Mouse (Mus musculus) heart, postnatal 0 days (tissue): ENCODE data around the gene Fhit. TPM values are rescaled to one million over a fixed set of nuclear protein-coding genes. Genes with fewer than 3 reads are reported as not detected.
A peak's percentile ranks its signal among the peaks of the same experiment; 100 is the strongest.

Experiments
- ATAC-seq: fragments of 200-750 bp; cut with Nextera tagmentation; 2 replicates; pipeline ENCODE4 v1.8.0; 2017; ENCODE audit warnings: low read depth, moderate number of reproducible peaks, moderate library complexity; ENCODE audit not compliant: insufficient read depth
- DNase-seq: peaks from one replicate; pipeline ENCODE4 v3.0.0-alpha.2; 2016; ENCODE audit warnings: low spot score
- H3K27ac ChIP-seq: fragments of 300-500 bp; sonication (generic); 2 replicates; pipeline ENCODE4 v1.5.1; 2014; ENCODE audit warnings: low read depth, mild to moderate bottlenecking
- H3K27me3 ChIP-seq: fragments of 300-500 bp; sonication (generic); 2 replicates; pipeline ENCODE4 v1.6.1; 2014; ENCODE audit warnings: low read length, mixed read lengths; ENCODE audit not compliant: control insufficient read depth, insufficient read depth
- H3K36me3 ChIP-seq: fragments of 300-500 bp; sonication (generic); replicated peaks from 2 replicates; pipeline ENCODE4 v1.6.1; 2014; ENCODE audit warnings: low read length, mixed read lengths; ENCODE audit not compliant: control insufficient read depth, insufficient read depth
- H3K4me1 ChIP-seq: fragments of 300-500 bp; sonication (generic); 2 replicates; pipeline ENCODE4 v1.6.1; 2014; ENCODE audit warnings: antibody characterized with exemption; ENCODE audit not compliant: control insufficient read depth, insufficient read depth
- H3K4me2 ChIP-seq: fragments of 300-500 bp; sonication (generic); 2 replicates; pipeline ENCODE4 v1.6.1; 2014; ENCODE audit warnings: low read depth, mild to moderate bottlenecking, low read length, moderate library complexity
- H3K4me3 ChIP-seq: fragments of 300-500 bp; sonication (generic); 2 replicates; pipeline ENCODE4 v1.5.1; 2014; ENCODE audit warnings: low read depth, low read length
- H3K9ac ChIP-seq: fragments of 300-500 bp; sonication (generic); replicated peaks from 2 replicates; pipeline ENCODE4 v1.6.1; 2014; ENCODE audit warnings: low read depth, low read length, mixed read lengths
- H3K9me3 ChIP-seq: fragments of 300-500 bp; sonication (generic); replicated peaks from 2 replicates; pipeline ENCODE4 v1.6.1; 2016; ENCODE audit warnings: low read length; ENCODE audit not compliant: control insufficient read depth
- CTCF ChIP-seq: IDR thresholded peaks from 2 replicates; pipeline ENCODE4 v1.5.1; 2016; ENCODE audit warnings: antibody characterized with exemption, control low read depth, low read depth
- EP300 ChIP-seq: IDR thresholded peaks from 2 replicates; pipeline ENCODE4 v1.6.1; 2016; ENCODE audit warnings: antibody characterized with exemption, low read depth
- WGBS: fragments of 180-500 bp; shearing (Covaris S2); extraction: QIAGEN DNeasy Blood & Tissue Kit; methylation state at CpG from one replicate; pipeline ENCODE4 v1.1.7; 2014; 5-methylcytosine and 5-hydroxymethylcytosine counted together
- polyA plus RNA-seq: library from polyadenylated mRNA; unstranded; fragments of >200 nt; fragmentation: Nextera tagmentation; extraction: Ambion mirVana; gene quantifications from 2 replicates; pipeline ENCODE4 v1.2.1, GENCODE M21; 2015
- total RNA-seq: library from RNA; depleted of rRNA; stranded (reverse); fragments of >200 nt; gene quantifications from 2 replicates; pipeline ENCODE4 v1.2.3, GENCODE M21; 2014; ENCODE audit warnings: low replicate concordance

Fhit gene
- total and polyA plus RNA-seq, 2 experiments from 2014 or later, result 4.1 to 5.2 TPM

- Histone ChIP-seq H3K4me2 (no peak overlapping the region), H3K9ac (no peak overlapping the region), H3K27me3 (no peaks in the 10 kb centered on the region), H3K9me3 (no peaks in the 10 kb centered on the region), H3K36me3 (no peaks in the 10 kb centered on the region), H3K4me1 (peaks cover 6% of the 10 kb centered on the region; the same call in 1 of the 2 replicates), H3K4me3 (no peak overlapping the region), H3K27ac (no peak overlapping the region)
- ATAC-seq, result no peak
- DNase-seq, result no peak
- TF ChIP-seq CTCF (no peak), EP300 (no peak)
- WGBS, result 88% methylated on average over 4 of the region's 4 CpGs
Measured at GRCm38 (mm10) chr14:9587900-9588299, 1573.9 kb downstream of the Fhit start.

GRCm38 (mm10) chr14:9583227-9584155 is 1578.3 kb downstream of the Fhit start:
- 74% methylated on average over 8 of the region's 8 CpGs for WGBS
- H3K36me3 ChIP-seq, result no peaks in the 10 kb centered on the region
- H3K27ac ChIP-seq, result no peak overlapping the region
- DNase-seq (no peak), ATAC-seq (no peak)
- no peaks in the 10 kb centered on the region for H3K9me3 ChIP-seq
- H3K27me3 ChIP-seq, result no peaks in the 10 kb centered on the region
- no peak overlapping the region for H3K4me2 ChIP-seq
- no peak overlapping the region for H3K9ac ChIP-seq
- TF ChIP-seq EP300, result no peak
- TF ChIP-seq CTCF, result no peak
- no peak overlapping the region for H3K4me3 ChIP-seq
- H3K4me1 ChIP-seq, result peaks cover 6% of the 10 kb centered on the region; the same call in 1 of the 2 replicates

GRCm38 (mm10) chr14:9556333-9556732 is 1605.5 kb downstream of the Fhit start:
- H3K9ac ChIP-seq, result no peak overlapping the region
- H3K4me3 ChIP-seq, result no peak overlapping the region
- no peak overlapping the region for H3K4me2 ChIP-seq
- DNase-seq, result no peak
- TF ChIP-seq EP300 (no peak), CTCF (no peak)
- no peaks in the 10 kb centered on the region for H3K4me1 ChIP-seq
- ATAC-seq, result no peak
- H3K9me3 ChIP-seq, result no peaks in the 10 kb centered on the region
- no peaks in the 10 kb centered on the region for H3K27me3 ChIP-seq
- no peak overlapping the region for H3K27ac ChIP-seq
- H3K36me3 ChIP-seq, result no peaks in the 10 kb centered on the region
- WGBS, result 72% methylated on average over 5 of the region's 5 CpGs

- TF ChIP-seq EP300 (no peak), CTCF (no peak)
- no peaks in the 10 kb centered on the region for H3K9me3 ChIP-seq
- DNase-seq (no peak), ATAC-seq (0 out of 2 replicates have a peak, but pooled peaks have one; percentile 27)
- H3K9ac ChIP-seq, result no peak overlapping the region
- H3K36me3 ChIP-seq, result no peaks in the 10 kb centered on the region
- no peak overlapping the region for H3K4me3 ChIP-seq
- H3K27me3 ChIP-seq, result no peaks in the 10 kb centered on the region
- H3K4me2 ChIP-seq, result no peak overlapping the region
- no peak overlapping the region for H3K27ac ChIP-seq
- WGBS, result 40% methylated on average over 6 of the region's 6 CpGs
- H3K4me1 ChIP-seq, result no peaks in the 10 kb centered on the region
Measured at GRCm38 (mm10) chr14:9555807-9556206, 1606.0 kb downstream of the Fhit start.

- Histone ChIP-seq H3K4me2 (no peak overlapping the region), H3K4me1 (no peaks in the 10 kb centered on the region), H3K9me3 (no peaks in the 10 kb centered on the region), H3K36me3 (no peaks in the 10 kb centered on the region), H3K9ac (no peak overlapping the region), H3K4me3 (no peak overlapping the region), H3K27me3 (no peaks in the 10 kb centered on the region), H3K27ac (no peak overlapping the region)
- ATAC-seq, result no peak
- no peak for DNase-seq
- no peak for TF ChIP-seq EP300
Measured at GRCm38 (mm10) chr14:9552149-9552548, 1609.7 kb downstream of the Fhit start.
